Comparison of ENCODE assay signal across 35 mouse cellular contexts in the genomic region with DNA sequence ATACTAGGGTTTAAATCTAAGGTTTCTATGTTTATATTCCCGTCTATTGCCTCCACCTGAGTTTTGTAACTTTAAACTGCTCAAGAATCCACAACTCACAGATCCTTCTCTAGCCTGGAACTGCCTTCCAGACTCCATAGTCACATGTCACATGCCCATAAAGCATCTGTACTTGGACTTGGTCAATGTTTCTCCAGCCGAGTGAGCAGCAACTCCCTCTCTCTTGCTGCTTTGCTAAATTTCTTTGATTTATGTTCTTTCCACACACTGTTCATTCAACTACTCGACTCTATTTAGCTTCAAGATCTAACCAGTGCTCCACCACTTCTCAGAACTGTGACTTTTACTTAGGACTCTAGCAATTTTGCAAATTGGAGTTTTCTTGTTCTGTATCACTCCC. TPM values are rescaled to one million over a fixed set of nuclear protein-coding genes. Genes with fewer than 3 reads are reported as not detected.
"Had no signal": no experiment of that assay in that cellular context is flagged by ENCODE, and none has a peak within 500 bp of the region (broad histone marks: within the 10 kb centered on the region; RNA-seq: fewer than 3 reads in every experiment).

No protein-coding gene starts in this region.

- ATAC-seq: forebrain, postnatal 0 days; hindbrain, embryonic 16.5 days; inflammation-experienced regulatory T-cells, adult 6 months; intestine, embryonic 15.5 days; intestine, postnatal 0 days had no signal

- H3K4me2 ChIP-seq: heart, embryonic 12.5 days; hindbrain, embryonic 12.5 days; hindbrain, embryonic 14.5 days; intestine, embryonic 15.5 days; limb, embryonic 12.5 days; liver, embryonic 11.5 days; liver, embryonic 13.5 days; liver, embryonic 15.5 days had no signal

- DNase-seq: forebrain, postnatal 0 days; gastrocnemius, adult 2 months; gastrocnemius, postnatal 10 days; gastrocnemius, postnatal 25 days; heart, adult 18-20 months; heart, postnatal 4 days; kidney, adult 2 months; kidney, postnatal 10 days; kidney, postnatal 4 days; liver; liver, embryonic 13.5 days had no signal

- H3K9ac ChIP-seq: forebrain, postnatal 0 days; heart, embryonic 12.5 days; hindbrain, embryonic 12.5 days; hindbrain, embryonic 14.5 days; intestine, embryonic 15.5 days; limb, embryonic 12.5 days; liver, embryonic 13.5 days; liver, embryonic 15.5 days had no signal

- H3K27ac ChIP-seq: gastrocnemius, adult 2 months; heart, embryonic 10.5 days; hindbrain, embryonic 10.5 days; hindbrain, embryonic 12.5 days; hindbrain, embryonic 14.5 days; intestine, embryonic 15.5 days; layer of hippocampus, adult 2 months; left cerebral cortex, adult 2 months; limb, embryonic 10.5 days; limb, embryonic 12.5 days; liver, embryonic 13.5 days; liver, embryonic 15.5 days had no signal

- H3K36me3 ChIP-seq: heart, embryonic 12.5 days; hindbrain, embryonic 12.5 days; intestine, embryonic 15.5 days; liver, embryonic 13.5 days; liver, embryonic 15.5 days had no signal

- H3K4me1 ChIP-seq: heart, embryonic 10.5 days; heart, embryonic 12.5 days; hindbrain, embryonic 10.5 days; hindbrain, embryonic 12.5 days; intestine, embryonic 15.5 days; limb, embryonic 12.5 days; liver, embryonic 13.5 days; liver, embryonic 15.5 days had no signal

- H3K4me3 ChIP-seq: gastrocnemius, adult 2 months; heart, embryonic 10.5 days; heart, embryonic 12.5 days; hindbrain, embryonic 10.5 days; hindbrain, embryonic 12.5 days; intestine, embryonic 15.5 days; layer of hippocampus, adult 2 months; left cerebral cortex, adult 2 months; limb, embryonic 10.5 days; limb, embryonic 12.5 days; liver, embryonic 13.5 days; liver, embryonic 15.5 days had no signal

- H3K9me3 ChIP-seq: heart, embryonic 10.5 days; heart, embryonic 12.5 days; hindbrain, embryonic 10.5 days; hindbrain, embryonic 12.5 days; intestine, embryonic 15.5 days; limb, embryonic 10.5 days; limb, embryonic 12.5 days; liver, embryonic 13.5 days; liver, embryonic 15.5 days had no signal

- H3K27me3 ChIP-seq: heart, embryonic 12.5 days; hindbrain, embryonic 12.5 days; intestine, embryonic 15.5 days; limb, embryonic 12.5 days; liver, embryonic 13.5 days; liver, embryonic 15.5 days had no signal

RNA-seq across cellular contexts. Expression of gene Gm12117, which starts 1.7 kb away (rescaled TPM):
- total RNA-seq: gastrocnemius, adult 2 months; gastrocnemius, postnatal 10 days; gastrocnemius, postnatal 25 days; granulocyte monocyte progenitor cell, adult 5-6 weeks; heart, adult 18-20 months; heart, adult 8-10 months; heart, postnatal 10 days; heart, postnatal 25 days; layer of hippocampus, postnatal 25 days; left cerebral cortex, postnatal 14 days; left cerebral cortex, postnatal 36 days had no signal
- polyA plus RNA-seq: forebrain, postnatal 0 days; heart, embryonic 12.5 days; heart, embryonic 14.5 days; heart, embryonic 16.5 days; hindbrain, embryonic 10.5 days; hindbrain, embryonic 12.5 days; hindbrain, embryonic 14.5 days; hindbrain, embryonic 16.5 days; inflammation-experienced regulatory T-cells, adult 6 months; intestine, embryonic 15.5 days; intestine, postnatal 0 days; kidney, adult 2 months; limb, embryonic 10.5 days; liver, embryonic 11.5 days; liver, embryonic 13.5 days; liver, embryonic 15.5 days had no signal
